Mouse (Mus musculus): ENCODE measurements around the gene Zbtb1. TPM values are rescaled to one million over a fixed set of nuclear protein-coding genes. Genes with fewer than 3 reads are reported as not detected.
"Not testable (repeated sequence)": the region's sequence is repeated elsewhere in the genome, so short reads cannot be mapped to it uniquely, and the experiment has no call there.

Zbtb1 gene
- polyA plus RNA-seq, 1 experiment from 2014 or later: 13.2 TPM

GRCm38 (mm10) chr12:76425256-76425655 is 55.2 kb downstream of the Zbtb1 start:
- TF ChIP-seq CTCF (IDR thresholded peaks at IDR 0.05; ENCODE audit: low read depth): no peak
- H3K9ac ChIP-seq: no peak overlapping the region
- H3K4me3 ChIP-seq (ENCODE audit: low read depth, low read length): no peak overlapping the region
- no peaks in the 10 kb centered on the region for H3K27me3 ChIP-seq (ENCODE audit: insufficient read depth, low read length)
- no peak overlapping the region for H3K4me2 ChIP-seq
- 85% methylated on average over 3 of the region's 3 CpGs for WGBS
- H3K4me1 ChIP-seq (ENCODE audit: insufficient read depth): no peaks in the 10 kb centered on the region
- H3K9me3 ChIP-seq (ENCODE audit: low read depth, low read length): no peaks in the 10 kb centered on the region
- H3K27ac ChIP-seq (ENCODE audit: low read depth): no peak overlapping the region
- H3K36me3 ChIP-seq (ENCODE audit: insufficient read depth): no peaks in the 10 kb centered on the region
- DNase-seq (no peak), ATAC-seq (ENCODE audit: insufficient read depth) (no peak)

- Histone ChIP-seq H3K4me2 (no peak overlapping the region), H3K9me3 (ENCODE audit: low read depth, low read length) (no peaks in the 10 kb centered on the region), H3K27ac (ENCODE audit: low read depth) (no peak overlapping the region), H3K9ac (no peak overlapping the region), H3K36me3 (ENCODE audit: insufficient read depth) (no peaks in the 10 kb centered on the region), H3K4me1 (ENCODE audit: insufficient read depth) (no peaks in the 10 kb centered on the region), H3K27me3 (ENCODE audit: insufficient read depth, low read length) (no peaks in the 10 kb centered on the region), H3K4me3 (ENCODE audit: low read depth, low read length) (no peak overlapping the region)
- WGBS: 46% methylated on average over 5 of the region's 5 CpGs
- no peak for TF ChIP-seq CTCF (IDR thresholded peaks at IDR 0.05; ENCODE audit: low read depth)
- no peak for DNase-seq
- no peak for ATAC-seq (ENCODE audit: insufficient read depth)
These were observed 57.5 kb downstream of the Zbtb1 start for GRCm38 (mm10) chr12:76427546-76427945.

GRCm38 (mm10) chr12:76430879-76431406 is 60.9 kb downstream of the Zbtb1 start:
- Histone ChIP-seq H3K9me3 (ENCODE audit: low read depth, low read length) (no peaks in the 10 kb centered on the region), H3K4me1 (ENCODE audit: insufficient read depth) (no peaks in the 10 kb centered on the region), H3K9ac (no peak overlapping the region), H3K36me3 (ENCODE audit: insufficient read depth) (no peaks in the 10 kb centered on the region), H3K4me2 (no peak overlapping the region), H3K4me3 (ENCODE audit: low read depth, low read length) (no peak overlapping the region), H3K27me3 (ENCODE audit: insufficient read depth, low read length) (no peaks in the 10 kb centered on the region), H3K27ac (ENCODE audit: low read depth) (no peak overlapping the region)
- WGBS: 30% methylated on average over 5 of the region's 5 CpGs
- no peak for TF ChIP-seq CTCF (IDR thresholded peaks at IDR 0.05; ENCODE audit: low read depth)
- DNase-seq (no peak), ATAC-seq (ENCODE audit: insufficient read depth) (no peak)

GRCm38 (mm10) chr12:76431431-76431830 is 61.4 kb downstream of the Zbtb1 start:
- TF ChIP-seq CTCF (IDR thresholded peaks at IDR 0.05; ENCODE audit: low read depth): no peak
- WGBS: 60% methylated on average over 6 of the region's 6 CpGs
- H3K27ac ChIP-seq (ENCODE audit: low read depth): no peak overlapping the region

GRCm38 (mm10) chr12:76434111-76434510 is 64.0 kb downstream of the Zbtb1 start:
- Histone ChIP-seq H3K4me1 (ENCODE audit: insufficient read depth) (no peaks in the 10 kb centered on the region), H3K9me3 (ENCODE audit: low read depth, low read length) (no peaks in the 10 kb centered on the region), H3K4me2 (peak overlapping the region; percentile 74; the same call in 1 of the 2 replicates), H3K9ac (no peak overlapping the region), H3K4me3 (ENCODE audit: low read depth, low read length) (no peak overlapping the region), H3K36me3 (ENCODE audit: insufficient read depth) (no peaks in the 10 kb centered on the region), H3K27ac (ENCODE audit: low read depth) (no peak overlapping the region), H3K27me3 (ENCODE audit: insufficient read depth, low read length) (no peaks in the 10 kb centered on the region)
- 24% methylated on average over 7 of the region's 7 CpGs for WGBS
- peak; percentile 23 for DNase-seq
- TF ChIP-seq CTCF (IDR thresholded peaks at IDR 0.05; ENCODE audit: low read depth): no peak
- no peak for ATAC-seq (ENCODE audit: insufficient read depth)

More at GRCm38 (mm10) chr12:76431431-76431830, 61.4 kb downstream of the Zbtb1 start:
- no peak overlapping the region for H3K9ac ChIP-seq
- no peak for ATAC-seq (ENCODE audit: insufficient read depth)
- no peaks in the 10 kb centered on the region for H3K27me3 ChIP-seq (ENCODE audit: insufficient read depth, low read length)
- no peak overlapping the region for H3K4me2 ChIP-seq
- no peaks in the 10 kb centered on the region for H3K4me1 ChIP-seq (ENCODE audit: insufficient read depth)
- DNase-seq: no peak
- H3K36me3 ChIP-seq (ENCODE audit: insufficient read depth): no peaks in the 10 kb centered on the region
- no peak overlapping the region for H3K4me3 ChIP-seq (ENCODE audit: low read depth, low read length)
- no peaks in the 10 kb centered on the region for H3K9me3 ChIP-seq (ENCODE audit: low read depth, low read length)

GRCm38 (mm10) chr12:76435084-76435483 is 65.0 kb downstream of the Zbtb1 start:
- TF ChIP-seq CTCF (IDR thresholded peaks at IDR 0.05; ENCODE audit: low read depth): no peak
- ATAC-seq (ENCODE audit: insufficient read depth): peak; percentile 71
- under 1% methylated on average over 17 of the region's 17 CpGs for WGBS

GRCm38 (mm10) chr12:76435549-76435948 is 65.5 kb downstream of the Zbtb1 start:
- H3K4me2 ChIP-seq: peak overlapping the region; percentile 74
- peak overlapping the region; percentile 37 for H3K4me3 ChIP-seq (ENCODE audit: low read depth, low read length)
- no peak for TF ChIP-seq CTCF (IDR thresholded peaks at IDR 0.05; ENCODE audit: low read depth)
- no peaks in the 10 kb centered on the region for H3K4me1 ChIP-seq (ENCODE audit: insufficient read depth)
- H3K36me3 ChIP-seq (ENCODE audit: insufficient read depth): no peaks in the 10 kb centered on the region
- no peak; the same call in 1 of the 2 replicates for ATAC-seq (ENCODE audit: insufficient read depth)
- H3K9me3 ChIP-seq (ENCODE audit: low read depth, low read length): no peaks in the 10 kb centered on the region
- peak overlapping the region; percentile 47; the same call in 1 of the 2 replicates for H3K9ac ChIP-seq
- H3K27me3 ChIP-seq (ENCODE audit: insufficient read depth, low read length): no peaks in the 10 kb centered on the region
- peak; percentile 39 for DNase-seq
- no peak overlapping the region for H3K27ac ChIP-seq (ENCODE audit: low read depth)
- 33% methylated on average over 8 of the region's 8 CpGs for WGBS

More at GRCm38 (mm10) chr12:76435084-76435483, 65.0 kb downstream of the Zbtb1 start:
- peak overlapping the region; percentile 37 for H3K4me3 ChIP-seq (ENCODE audit: low read depth, low read length)
- H3K27ac ChIP-seq (ENCODE audit: low read depth): no peak overlapping the region
- DNase-seq: peak; percentile 25
- no peaks in the 10 kb centered on the region for H3K27me3 ChIP-seq (ENCODE audit: insufficient read depth, low read length)
- H3K9me3 ChIP-seq (ENCODE audit: low read depth, low read length): no peaks in the 10 kb centered on the region
- H3K36me3 ChIP-seq (ENCODE audit: insufficient read depth): no peaks in the 10 kb centered on the region
- H3K4me1 ChIP-seq (ENCODE audit: insufficient read depth): no peaks in the 10 kb centered on the region
- H3K9ac ChIP-seq: peak overlapping the region; percentile 47; the same call in 1 of the 2 replicates
- H3K4me2 ChIP-seq: peak overlapping the region; percentile 74

GRCm38 (mm10) chr12:76443488-76443887 is 73.4 kb downstream of the Zbtb1 start:
- not testable (repeated sequence) for H3K36me3 ChIP-seq (ENCODE audit: insufficient read depth); H3K4me1 ChIP-seq (ENCODE audit: insufficient read depth); H3K4me3 ChIP-seq (ENCODE audit: low read depth, low read length); H3K27me3 ChIP-seq (ENCODE audit: insufficient read depth, low read length); ATAC-seq (ENCODE audit: insufficient read depth); H3K27ac ChIP-seq (ENCODE audit: low read depth); H3K9ac ChIP-seq; DNase-seq; H3K4me2 ChIP-seq; H3K9me3 ChIP-seq (ENCODE audit: low read depth, low read length)
- 77% methylated on average over 6 of the region's 6 CpGs for WGBS

Measured in lung, embryonic 14.5 days (tissue).